Mouse (Mus musculus): ENCODE data around the gene Chrna10.

GRCm38 (mm10) chr7:102063891-102064290, 52.7 kb downstream of the Chrna10 start:
- TF ChIP-seq CTCF (IDR thresholded peaks at IDR 0.05; ENCODE audit: low read depth) (no peak), EP300 (IDR thresholded peaks at IDR 0.05; ENCODE audit: low read depth) (no peak)
